Mouse (Mus musculus) G1E-ER4 (cell line): ENCODE data around the gene Borcs7. TPM values are rescaled to one million over a fixed set of nuclear protein-coding genes. Genes with fewer than 3 reads are reported as not detected.

ENCODE experiments used
- GATA1 ChIP-seq: IDR thresholded peaks from one replicate; pipeline ENCODE4 v1.8.0; 2012; ENCODE audit warnings: low read length, inconsistent platforms
- polyA plus RNA-seq: library from polyadenylated mRNA; stranded (reverse); fragments of >175 nt; gene quantifications from 2 replicates; pipeline ENCODE4 v1.2.3, GENCODE M21; 2012

Borcs7 gene
- polyA plus RNA-seq, 1 experiment, result 1.3 TPM

DNA sequence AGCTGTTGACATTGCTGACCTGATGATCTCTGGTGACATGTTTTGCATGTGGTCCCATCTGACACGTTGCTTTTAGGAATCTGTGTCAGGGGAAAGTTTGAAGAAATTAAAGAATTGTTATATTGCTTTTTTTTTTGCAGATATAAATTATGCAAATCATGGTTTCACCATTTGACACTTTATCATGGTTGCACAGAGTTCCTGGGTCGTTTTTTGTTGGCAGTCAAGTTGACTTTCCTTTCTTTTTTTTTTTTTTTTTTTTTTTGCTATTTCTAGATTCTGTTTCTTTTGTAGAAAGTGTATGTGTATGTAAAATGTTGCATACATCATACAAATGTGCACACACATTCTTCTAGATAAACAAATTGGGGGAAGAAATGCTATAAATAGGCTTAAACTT is 1.4 kb downstream of the Borcs7 start:
- TF ChIP-seq GATA1, result no peak

DNA sequence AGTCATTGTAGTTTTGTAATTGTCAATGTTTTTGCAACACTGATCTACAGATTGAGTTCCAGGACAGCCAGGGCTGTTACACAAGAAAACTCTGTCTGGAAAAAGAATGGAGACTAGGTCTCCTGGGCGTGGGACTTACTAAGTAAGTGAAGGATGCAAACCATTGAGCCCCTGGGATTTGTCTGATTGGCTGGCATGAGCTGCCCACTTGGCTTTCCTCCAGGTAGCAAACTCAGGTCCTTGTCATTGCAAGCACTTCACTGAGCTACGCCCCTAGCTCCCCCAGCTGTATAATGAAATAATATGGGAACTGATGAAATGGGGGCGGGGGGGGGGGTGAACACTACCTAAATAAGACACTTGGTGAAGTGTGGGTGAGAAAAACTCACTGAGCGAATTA is 3.4 kb downstream of the Borcs7 start:
- no peak for TF ChIP-seq GATA1

DNA sequence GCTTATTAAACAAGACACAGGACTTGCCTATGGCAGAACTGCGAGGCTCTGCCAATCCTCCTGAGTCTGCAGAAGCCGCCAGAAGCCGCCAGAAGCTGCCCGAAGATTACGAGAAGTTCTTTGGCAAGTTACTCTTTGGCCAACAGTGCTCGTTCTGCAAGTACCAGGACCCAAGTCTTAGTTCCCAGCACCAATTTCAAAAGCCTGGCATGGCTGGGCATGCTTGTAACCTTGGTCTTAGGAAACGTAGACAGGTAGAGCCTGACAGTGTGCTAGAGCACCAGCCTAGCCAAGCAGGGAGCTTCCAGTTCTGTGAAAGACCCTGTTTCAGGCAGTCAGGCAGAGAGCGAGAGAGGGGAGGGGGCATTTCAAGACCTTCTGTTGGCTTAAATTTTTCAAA is 6.8 kb downstream of the Borcs7 start:
- TF ChIP-seq GATA1, result no peak

DNA sequence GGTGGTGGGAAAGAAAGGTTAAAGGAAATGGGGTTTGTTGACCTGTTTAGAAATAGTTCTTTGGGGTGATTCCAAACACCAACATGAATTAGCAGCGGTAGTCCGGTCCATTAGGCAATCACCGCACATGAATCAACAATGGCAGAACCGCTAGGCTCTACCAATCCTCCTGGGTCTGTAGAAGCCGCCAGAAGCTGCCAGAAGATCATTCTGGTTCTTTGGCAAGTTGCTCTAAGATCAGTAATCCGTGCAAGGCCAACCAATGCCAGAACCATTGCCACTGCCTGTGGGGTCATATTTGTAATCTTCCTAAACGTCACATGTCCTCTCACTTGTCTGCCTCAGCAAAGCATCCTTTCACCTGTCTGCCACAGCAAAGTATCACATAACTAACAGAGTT is 7.2 kb downstream of the Borcs7 start:
- TF ChIP-seq GATA1, result no peak

DNA sequence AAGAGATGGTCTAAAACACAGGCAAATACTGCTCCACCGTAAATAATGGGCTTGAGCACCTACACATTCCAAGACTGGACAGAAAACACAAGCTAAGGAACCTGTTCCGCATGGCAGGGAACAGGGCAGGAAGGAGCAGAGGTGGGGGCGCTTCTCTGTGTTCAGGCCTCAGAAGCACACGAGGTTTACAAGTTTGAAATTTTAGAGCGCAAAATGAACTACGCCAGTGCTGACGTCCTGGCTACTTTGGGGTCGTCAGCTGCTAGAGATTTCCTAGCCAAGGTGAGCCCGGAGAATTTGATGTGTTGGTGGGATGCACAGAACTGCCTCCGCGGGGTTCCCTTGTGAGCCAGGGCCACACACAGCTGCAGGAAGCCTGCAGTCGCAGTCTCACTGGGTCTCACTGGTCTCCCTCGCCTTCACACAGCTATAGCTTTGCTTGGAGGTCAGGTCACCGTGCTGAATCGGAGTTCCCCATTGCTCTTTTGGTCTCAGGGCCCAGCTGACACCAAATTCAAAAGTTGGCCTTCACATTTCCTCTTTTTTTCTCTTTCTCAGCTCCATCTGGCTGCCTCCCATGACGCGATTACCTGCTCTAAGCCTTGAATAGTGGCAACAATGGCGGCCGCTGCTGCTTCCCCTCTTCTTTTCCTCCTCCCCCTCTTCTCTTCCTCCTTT is 8.3 kb downstream of the Borcs7 start:
- no peak for TF ChIP-seq GATA1

DNA sequence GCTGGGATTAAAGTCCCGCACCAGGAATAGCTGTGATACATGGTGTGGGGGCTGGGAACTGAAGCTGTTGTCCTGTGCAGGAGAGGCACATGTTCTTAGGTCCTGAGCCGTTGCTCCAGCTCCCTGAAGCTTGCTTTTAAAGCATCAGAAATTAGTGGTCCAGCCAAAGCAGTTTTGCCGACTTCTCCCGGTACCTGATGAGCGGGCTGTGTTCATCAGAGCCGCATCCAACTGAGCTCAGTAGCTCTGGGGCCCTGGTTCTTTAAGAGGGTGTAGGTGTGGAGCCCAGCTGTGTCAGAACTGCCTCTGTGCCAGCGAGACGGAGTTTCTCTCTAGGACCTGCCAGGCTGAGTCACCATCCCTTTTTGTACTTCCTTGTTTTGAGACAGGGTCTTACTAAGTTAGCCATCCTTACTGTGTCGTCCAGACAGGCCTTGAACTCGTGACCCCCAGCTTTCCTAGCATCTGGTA is 9.3 kb downstream of the Borcs7 start:
- no peak for TF ChIP-seq GATA1

DNA sequence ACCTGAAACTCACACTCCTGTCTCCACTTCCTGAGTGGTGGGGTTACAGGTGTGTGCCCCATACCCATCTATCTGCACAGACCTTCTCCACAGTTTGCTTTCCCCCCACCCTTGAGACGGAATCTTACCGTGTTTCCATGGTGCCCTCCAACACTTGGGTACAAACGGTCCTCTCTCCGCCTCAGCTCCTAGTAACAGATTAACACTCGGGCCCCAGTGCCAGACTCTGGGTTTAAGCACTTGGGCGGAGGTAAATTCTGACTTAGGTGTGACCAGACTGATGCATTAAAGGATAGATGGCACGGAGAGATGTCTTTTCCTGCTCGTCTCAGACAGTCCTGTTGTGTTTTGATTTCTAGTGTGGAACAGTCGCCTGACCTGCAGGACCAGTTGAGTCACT is 11.4 kb downstream of the Borcs7 start:
- no peak for TF ChIP-seq GATA1

DNA sequence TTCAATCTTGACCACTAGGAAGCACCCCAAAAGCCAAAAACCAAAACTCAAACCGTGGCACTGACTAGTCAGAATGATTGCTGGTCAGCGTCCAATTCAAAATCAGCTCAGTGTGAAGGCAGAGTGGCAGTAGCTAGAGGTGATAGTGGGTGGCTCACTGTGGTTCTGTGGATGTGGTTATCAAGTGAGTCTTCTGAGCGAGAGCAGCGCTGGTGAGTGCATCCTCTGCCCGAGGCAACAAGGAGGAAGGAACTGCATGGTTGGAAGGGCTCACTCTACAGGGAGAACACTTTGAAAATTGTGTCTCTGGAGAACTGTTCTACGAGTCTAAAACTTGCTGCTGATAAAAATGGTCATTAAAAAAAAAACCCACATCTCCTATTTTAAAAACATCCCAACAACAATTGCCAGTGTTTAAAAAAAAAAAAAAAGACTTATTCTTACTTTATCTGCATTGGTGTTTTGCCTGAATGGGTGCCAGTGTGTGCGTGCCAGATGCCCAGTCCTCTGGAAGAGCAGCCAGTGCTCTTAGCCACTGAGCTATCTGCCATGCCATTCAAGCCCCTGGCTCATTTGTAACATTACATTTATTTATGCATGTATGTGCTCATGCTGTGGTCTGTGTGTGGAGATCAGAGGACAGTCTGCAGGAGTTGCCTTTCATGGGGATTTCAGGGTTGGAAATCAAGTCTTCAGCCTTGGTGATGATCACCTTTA is 16.2 kb downstream of the Borcs7 start:
- TF ChIP-seq GATA1, result no peak

DNA sequence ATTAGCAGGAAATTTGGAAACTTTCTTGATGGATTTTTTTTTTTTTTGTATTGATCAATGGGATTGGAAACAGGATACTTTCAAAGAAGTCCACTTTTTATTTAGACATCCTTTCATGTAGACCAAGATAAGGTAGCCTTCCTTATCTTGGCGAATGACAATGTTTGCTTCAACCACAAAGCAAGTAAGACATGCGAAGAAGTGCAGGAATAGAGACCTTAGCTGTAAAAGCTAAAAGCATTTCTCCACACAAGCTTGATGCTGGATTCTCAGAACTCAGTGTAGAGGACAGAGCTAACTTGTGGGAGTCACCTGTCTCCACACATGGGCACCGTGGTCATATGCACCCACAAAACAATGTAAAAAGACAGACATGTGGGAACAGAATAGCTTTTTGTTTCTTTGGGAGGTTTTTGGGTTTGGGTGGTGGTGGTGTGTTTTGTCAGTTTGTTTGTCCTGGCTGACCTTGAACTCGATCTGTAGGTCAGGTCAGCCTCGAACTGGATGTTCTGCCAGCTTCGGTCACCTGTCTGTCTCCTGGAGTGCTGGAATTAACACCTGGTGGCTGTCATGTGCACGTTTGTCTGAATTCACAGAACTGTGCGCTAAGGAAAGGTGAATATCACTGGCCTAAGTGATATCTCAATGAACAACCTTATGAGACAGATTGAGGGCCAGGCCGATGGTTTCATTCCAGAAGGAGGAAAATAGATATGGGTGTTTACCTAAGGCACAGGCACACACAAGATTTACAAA is 17.0 kb downstream of the Borcs7 start:
- TF ChIP-seq GATA1, result no peak

DNA sequence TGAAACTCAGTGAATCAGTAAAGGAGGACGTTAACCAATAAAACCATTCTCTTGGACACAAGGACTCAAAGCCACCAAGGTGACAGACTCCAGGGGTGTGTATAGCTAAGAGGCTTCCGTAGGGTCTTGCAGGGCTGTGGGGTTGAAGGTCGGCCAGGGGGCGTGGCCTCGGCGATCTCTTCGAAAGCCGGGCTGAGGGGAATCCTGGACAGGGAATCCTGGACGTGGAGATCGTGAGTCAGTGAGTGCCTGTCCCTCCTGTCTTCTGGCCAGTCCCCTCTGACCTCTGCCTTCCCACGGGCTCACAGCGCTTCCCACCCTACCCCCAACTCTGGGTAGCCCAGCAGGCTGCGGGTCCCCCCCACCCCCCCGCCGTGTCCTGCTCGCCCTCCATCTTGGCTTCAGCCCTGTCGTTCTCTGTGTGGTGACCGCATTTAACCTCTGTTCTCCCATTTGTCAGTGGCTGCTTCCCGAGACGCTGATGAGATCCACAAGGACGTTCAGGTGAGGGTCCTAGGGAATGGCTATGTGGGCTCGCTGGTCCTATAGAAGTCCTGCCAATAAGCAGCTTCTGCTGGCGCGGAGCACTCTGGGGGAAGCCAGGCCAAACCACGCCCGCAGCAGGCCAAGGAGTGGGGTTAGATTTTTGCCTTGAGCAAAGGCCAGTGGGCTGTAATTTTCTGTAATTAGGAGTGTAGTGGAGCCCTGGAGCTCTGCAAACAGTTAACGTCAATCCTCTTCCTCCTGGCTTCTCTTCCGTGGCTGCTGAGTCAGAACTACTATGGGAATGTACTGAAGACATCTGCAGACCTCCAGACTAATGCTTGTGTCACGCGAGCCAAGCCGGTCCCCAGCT is 17.8 kb downstream of the Borcs7 start, which contains the start of gene As3mt:
Gene As3mt (plus strand): TSS at position 163 of the 856 bp plus-strand sequence.
- TF ChIP-seq GATA1, result no peak

DNA sequence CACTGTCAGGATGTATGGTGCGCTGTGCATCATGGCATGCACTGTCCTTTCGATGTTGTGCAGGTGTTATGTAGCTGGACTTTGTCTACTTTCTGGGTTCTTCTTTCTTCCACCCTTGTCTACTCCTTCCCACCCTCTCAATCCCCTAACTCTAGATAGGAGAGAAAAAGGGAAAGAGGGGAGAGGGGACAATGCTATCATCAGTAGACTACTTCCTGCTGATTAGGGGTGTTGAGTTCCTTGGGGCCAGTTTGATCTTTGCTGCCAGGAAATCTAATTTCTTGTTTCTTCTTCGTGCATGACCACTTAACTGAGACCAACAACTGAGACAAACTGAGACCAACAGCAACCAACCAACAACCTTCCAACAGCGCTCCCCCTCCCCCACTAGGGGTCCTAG is 20.9 kb downstream of the Borcs7 start:
- no peak for TF ChIP-seq GATA1

DNA sequence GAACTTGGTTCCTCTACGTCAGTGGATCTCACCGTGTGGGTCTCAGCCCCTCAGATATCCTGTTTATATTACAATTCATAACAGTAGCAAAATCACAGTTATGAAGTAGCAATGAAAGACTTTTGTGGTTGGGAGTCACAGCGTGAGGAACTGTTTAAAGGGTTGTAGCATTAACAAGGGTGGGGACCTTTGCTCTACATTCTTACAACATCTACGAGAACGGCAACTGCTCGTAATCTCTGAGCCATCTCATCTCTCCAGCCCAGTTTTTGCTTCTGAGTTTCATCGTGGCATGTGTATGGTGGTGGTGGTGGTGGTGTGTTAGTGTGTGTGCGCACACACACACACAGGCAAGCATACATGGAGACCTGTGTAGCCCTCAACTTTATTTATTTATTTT is 24.5 kb downstream of the Borcs7 start:
- TF ChIP-seq GATA1, result no peak

DNA sequence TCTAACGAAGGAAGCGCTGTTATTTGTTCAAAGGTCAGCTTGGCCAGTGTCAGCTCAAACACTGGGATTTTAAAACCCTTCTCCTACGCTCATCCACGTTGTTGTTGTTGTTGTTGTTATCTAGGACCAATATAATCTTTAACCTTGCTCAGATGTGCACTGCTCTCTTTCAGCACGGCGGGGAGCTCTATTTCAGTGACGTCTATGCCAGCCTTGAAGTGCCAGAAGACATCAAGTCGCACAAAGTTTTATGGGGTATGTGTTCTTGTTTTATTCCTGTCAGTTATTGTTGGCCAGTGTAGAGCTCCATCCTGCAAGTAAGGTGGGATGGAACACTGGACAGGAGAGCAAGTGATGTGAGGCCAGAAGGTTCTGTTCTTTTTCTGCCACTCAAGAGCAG is 25.3 kb downstream of the Borcs7 start:
- no peak for TF ChIP-seq GATA1

DNA sequence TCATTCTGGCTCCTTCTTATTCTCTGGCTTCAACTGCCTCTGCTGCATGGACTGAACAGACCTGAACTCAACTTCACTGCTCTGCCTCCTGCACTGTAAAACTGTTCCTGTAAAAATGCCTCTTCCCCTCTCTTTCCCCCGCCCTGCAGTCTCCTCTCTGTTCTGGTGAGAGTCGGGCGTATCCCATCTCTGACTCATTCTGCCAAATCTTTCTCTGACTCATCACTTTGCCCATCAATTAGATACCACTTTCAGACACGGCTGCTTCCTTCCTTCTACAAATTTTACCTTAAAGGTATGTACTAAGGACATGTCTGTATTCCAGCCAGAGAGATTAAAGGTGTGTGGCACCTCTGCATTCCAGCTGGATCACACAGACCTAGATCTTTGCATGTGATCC is 28.4 kb downstream of the Borcs7 start:
- no peak for TF ChIP-seq GATA1

DNA sequence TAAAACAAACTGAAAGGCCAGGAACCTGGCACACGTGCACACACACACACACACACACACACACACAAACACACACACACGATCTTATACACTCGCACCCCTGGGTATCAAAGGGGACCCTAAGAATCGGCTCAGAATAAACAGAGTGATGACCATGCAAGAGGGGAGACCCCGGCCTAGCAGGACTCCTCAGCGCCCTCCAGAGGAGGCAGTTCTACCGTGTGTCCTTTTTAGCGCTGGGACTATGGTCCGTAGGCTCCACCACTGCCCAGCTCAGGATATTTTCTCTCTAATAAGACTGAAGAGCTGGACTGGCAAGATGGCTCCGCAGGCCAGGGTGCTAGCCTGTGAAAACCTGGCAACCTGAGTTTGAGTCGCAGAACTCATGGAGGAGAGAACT is 34.7 kb downstream of the Borcs7 start:
- no peak for TF ChIP-seq GATA1
